Mouse (Mus musculus) small intestine, adult 2 months (tissue): Measurements from ENCODE around the gene Thap4.

ENCODE experiments used
- CTCF ChIP-seq: fragments of 200-500 bp; IDR thresholded peaks from 2 replicates; pipeline ENCODE4 v1.5.1; 2012; ENCODE audit warnings: low read depth, mild to moderate bottlenecking, control low read depth, inconsistent platforms, low read length, moderate library complexity, mixed read lengths; ENCODE audit not compliant: insufficient replicate concordance, insufficient read length; ENCODE audit errors: extremely low read depth
- POLR2A ChIP-seq: fragments of 200-500 bp; IDR thresholded peaks from 2 replicates; pipeline ENCODE4 v1.6.1; 2012; ENCODE audit warnings: low read depth, mild to moderate bottlenecking, control low read depth, inconsistent platforms, low read length, moderate library complexity

GRCm38 (mm10) chr1:93654275-93654674 is 100.4 kb downstream of the Thap4 start:
- no peak for TF ChIP-seq POLR2A
- no peak for TF ChIP-seq CTCF
